Mouse (Mus musculus): Measurements from ENCODE around the gene Nhsl2. TPM values are rescaled to one million over a fixed set of nuclear protein-coding genes. Genes with fewer than 3 reads are reported as not detected.

Nhsl2 gene
- total RNA-seq, 4 experiments from 2014 or later: 4.4 to 11.5 (median 5.7) TPM

DNA sequence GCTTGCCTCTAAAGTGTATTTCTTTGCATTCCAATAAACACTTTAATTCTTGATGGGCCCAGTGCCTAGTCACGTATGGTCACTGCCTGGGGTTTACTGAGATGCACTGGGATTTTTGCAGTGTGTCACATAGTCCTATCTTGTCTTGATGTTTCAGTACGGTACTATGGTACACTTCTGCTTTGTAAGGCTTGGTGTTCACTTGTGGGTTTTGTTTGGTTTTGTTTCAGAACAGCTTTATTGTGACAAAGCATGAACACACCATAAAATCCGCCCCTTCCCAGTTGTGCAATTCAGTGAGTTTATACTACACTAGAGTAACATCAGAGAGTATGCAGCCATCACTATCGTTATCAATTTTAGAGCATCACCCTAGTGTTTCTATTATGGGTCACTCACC is 204.8 kb downstream of the Nhsl2 start:
- no peak for DNase-seq

DNA sequence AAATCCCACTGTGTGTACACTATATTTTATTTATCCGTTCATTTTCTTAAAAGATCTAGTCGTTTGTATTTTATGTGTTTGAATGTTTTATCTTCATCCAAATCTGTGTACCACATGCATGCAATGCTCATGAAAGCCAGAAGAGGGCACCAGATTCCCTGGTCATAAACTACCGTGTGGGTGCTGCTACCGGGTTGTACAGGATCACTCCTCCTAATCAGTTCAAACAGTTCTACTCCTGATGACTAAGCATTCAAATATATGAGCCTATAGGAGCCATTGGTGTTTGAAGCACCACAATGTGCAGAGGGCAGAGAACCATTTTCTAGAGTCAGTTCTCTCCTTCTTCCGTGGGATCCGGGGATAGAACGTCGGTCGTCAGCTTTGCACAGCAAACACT is 210.3 kb downstream of the Nhsl2 start:
- DNase-seq: no peak

DNA sequence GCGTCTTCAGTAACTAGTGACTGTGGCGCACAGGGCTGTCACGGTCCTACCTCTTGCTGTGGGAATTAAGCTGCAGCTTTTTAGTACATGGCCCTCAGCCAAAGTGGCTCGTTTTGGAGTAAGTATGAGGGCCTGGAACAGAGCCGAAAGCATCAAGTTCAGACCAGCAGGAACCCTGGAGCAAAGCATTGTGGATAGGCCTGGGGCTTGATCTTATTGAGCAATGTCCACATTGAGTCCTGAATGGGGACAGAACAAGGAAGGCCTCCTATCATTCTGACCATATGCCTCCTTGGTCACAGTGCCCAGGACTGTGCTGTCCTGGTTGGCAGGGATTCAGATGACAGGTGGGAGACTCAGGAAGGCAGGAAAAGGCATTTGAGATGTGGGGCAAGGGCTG is 211.1 kb downstream of the Nhsl2 start:
- DNase-seq: no peak

- DNase-seq: no peak
Measured at GRCm38 (mm10) chrX:102060891-102061290, 211.7 kb downstream of the Nhsl2 start.

DNA sequence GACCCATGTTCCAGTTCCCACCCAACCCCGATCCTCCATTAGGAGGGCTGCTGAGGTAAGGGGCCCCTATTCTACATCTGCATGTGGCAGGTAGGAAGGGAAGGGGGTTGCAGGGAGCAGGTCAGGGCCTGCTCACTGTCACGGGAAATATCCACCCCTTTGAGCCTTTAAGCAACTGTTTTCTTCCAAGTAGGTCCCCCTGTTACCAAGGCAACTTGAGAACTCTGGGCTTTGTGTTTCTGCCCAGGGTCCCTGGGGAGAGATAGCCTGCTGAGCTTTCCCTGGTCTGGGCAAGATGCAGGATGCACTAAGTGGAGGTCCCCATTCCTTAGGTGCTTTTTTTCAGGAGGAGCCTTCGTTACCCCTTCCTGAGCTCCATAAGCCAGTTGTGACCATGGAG is 214.9 kb downstream of the Nhsl2 start:
- no peak for DNase-seq

GRCm38 (mm10) chrX:102065213-102065775 is 216.1 kb downstream of the Nhsl2 start:
- DNase-seq: no peak

- peak; percentile 26 for DNase-seq
Measured at GRCm38 (mm10) chrX:102066134-102066533, 216.9 kb downstream of the Nhsl2 start.

DNA sequence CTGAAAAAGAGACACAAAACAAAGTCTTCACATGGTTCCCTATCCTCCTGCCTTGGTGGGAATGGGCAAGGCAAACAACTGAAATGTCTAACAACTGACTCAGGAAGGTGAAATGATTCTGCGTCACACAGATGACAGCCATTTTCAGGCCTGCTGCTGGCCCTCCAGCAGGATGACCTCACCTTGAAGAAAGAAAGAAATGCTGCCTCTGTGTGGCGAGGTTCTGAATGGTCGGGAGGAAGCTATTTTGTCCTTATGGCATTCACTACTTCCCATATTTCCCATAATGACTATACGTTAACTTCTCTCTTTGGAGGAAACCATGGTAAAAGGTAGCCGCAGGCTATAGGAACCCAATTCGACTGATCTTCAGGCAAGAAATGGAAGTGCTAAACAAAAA is 217.9 kb downstream of the Nhsl2 start:
- DNase-seq: no peak

GRCm38 (mm10) chrX:102068811-102069540 is 219.8 kb downstream of the Nhsl2 start:
- DNase-seq: no peak

GRCm38 (mm10) chrX:102070591-102071471 is 221.6 kb downstream of the Nhsl2 start, which contains the start of gene Rtl5:
TSS of gene Rtl5 (minus strand) at chrX:102071304.
- peak; percentile 72 for DNase-seq

DNA sequence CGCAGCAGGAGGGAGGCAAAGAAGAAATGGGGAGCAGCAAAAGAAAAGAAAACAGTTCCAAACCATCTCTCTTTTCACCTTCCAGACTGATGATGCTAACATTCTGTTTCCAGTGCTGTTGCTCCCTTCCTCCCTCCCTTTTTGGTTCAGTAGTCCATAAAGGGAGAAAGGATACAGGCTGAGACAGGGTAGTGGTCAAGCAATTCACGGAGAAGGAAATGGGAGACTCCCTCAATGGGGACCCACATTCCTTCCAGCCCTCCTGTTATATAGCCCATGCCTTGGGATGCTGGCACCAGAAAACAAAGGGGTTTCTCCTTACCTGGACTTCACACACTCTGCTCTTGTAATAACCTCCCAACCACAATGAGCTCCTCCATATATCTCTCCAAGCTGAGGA is 222.3 kb downstream of the Nhsl2 start:
- no peak for DNase-seq

- DNase-seq: no peak
Measured at GRCm38 (mm10) chrX:102073605-102074325, 224.6 kb downstream of the Nhsl2 start.

GRCm38 (mm10) chrX:102074435-102074834 is 225.2 kb downstream of the Nhsl2 start:
- DNase-seq: no peak

GRCm38 (mm10) chrX:102075158-102075557 is 226.0 kb downstream of the Nhsl2 start:
- no peak for DNase-seq

GRCm38 (mm10) chrX:102076886-102077765 is 227.9 kb downstream of the Nhsl2 start:
- DNase-seq: no peak

- DNase-seq: no peak
Measured at GRCm38 (mm10) chrX:102081076-102081475, 231.9 kb downstream of the Nhsl2 start.

GRCm38 (mm10) chrX:102081573-102082279 is 232.5 kb downstream of the Nhsl2 start:
- DNase-seq: no peak

DNA sequence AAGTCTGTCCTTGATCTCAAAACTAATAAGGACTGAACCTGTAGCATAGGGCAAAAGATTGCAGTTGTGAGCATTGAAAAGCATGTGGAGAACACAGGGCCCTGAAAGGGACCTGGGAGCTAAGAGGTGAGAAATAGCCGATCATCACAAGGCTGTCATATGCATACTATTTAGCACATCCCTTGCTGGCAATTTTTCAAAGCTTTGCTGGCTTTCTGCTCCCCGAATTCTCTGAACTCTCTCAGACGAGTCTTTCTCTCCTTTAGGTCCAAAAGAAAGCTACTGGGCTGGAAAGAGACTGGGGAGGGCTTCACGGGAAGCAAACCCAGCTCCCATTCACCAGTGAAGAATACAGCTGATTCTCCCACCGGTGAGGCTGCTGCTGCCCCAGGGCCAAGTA is 233.2 kb downstream of the Nhsl2 start:
- no peak for DNase-seq

GRCm38 (mm10) chrX:102085798-102086443 is 236.7 kb downstream of the Nhsl2 start:
- no peak for DNase-seq

- DNase-seq: no peak
Measured at GRCm38 (mm10) chrX:102090605-102091004, 241.4 kb downstream of the Nhsl2 start.

All from adrenal gland, adult 8-10 months (tissue).